Mouse (Mus musculus): ENCODE measurements around the gene Cox6a1. TPM values are rescaled to one million over a fixed set of nuclear protein-coding genes. Genes with fewer than 3 reads are reported as not detected.

The Cox6a1 gene
- polyA plus RNA-seq, 1 experiment: 2,894 TPM

GRCm38 (mm10) chr5:115355070-115355469, 6.3 kb upstream of the Cox6a1 start:
- TF ChIP-seq CTCF (IDR thresholded peaks at IDR 0.05; ENCODE audit: extremely low read depth, insufficient read depth, low read length): no peak
- no peak for TF ChIP-seq POLR2A (IDR thresholded peaks at IDR 0.05; ENCODE audit: extremely low read depth, insufficient read depth, low read length)
- Histone ChIP-seq H3K4me3 (ENCODE audit: insufficient read depth, low read length) (no peak overlapping the region), H3K27ac (ENCODE audit: insufficient read depth, low read length) (no peak overlapping the region), H3K4me1 (ENCODE audit: control insufficient read depth, insufficient read depth, low read length) (no peaks in the 10 kb centered on the region)

GRCm38 (mm10) chr5:115351348-115351747, 2.6 kb upstream of the Cox6a1 start:
- Histone ChIP-seq H3K27ac (ENCODE audit: insufficient read depth, low read length) (no peak overlapping the region), H3K4me1 (ENCODE audit: control insufficient read depth, insufficient read depth, low read length) (peaks cover 3% of the 10 kb centered on the region; the same call in 1 of the 2 replicates), H3K4me3 (ENCODE audit: insufficient read depth, low read length) (no peak overlapping the region)
- no peak for TF ChIP-seq CTCF (IDR thresholded peaks at IDR 0.05; ENCODE audit: extremely low read depth, insufficient read depth, low read length)
- no peak for TF ChIP-seq POLR2A (IDR thresholded peaks at IDR 0.05; ENCODE audit: extremely low read depth, insufficient read depth, low read length)

- Histone ChIP-seq H3K27ac (ENCODE audit: insufficient read depth, low read length) (peak overlapping the region; percentile 25; the same call in 1 of the 2 replicates), H3K4me3 (ENCODE audit: insufficient read depth, low read length) (peak overlapping the region; percentile 70), H3K4me1 (ENCODE audit: control insufficient read depth, insufficient read depth, low read length) (peaks cover 3% of the 10 kb centered on the region; the same call in 1 of the 2 replicates)
- TF ChIP-seq POLR2A (IDR thresholded peaks at IDR 0.05; ENCODE audit: extremely low read depth, insufficient read depth, low read length) (no peak), CTCF (IDR thresholded peaks at IDR 0.05; ENCODE audit: extremely low read depth, insufficient read depth, low read length) (no peak)
Measured at GRCm38 (mm10) chr5:115349225-115349555, 409 bp upstream of the Cox6a1 start.

- H3K4me3 ChIP-seq (ENCODE audit: insufficient read depth, low read length): peak overlapping the region; percentile 70
- H3K4me1 ChIP-seq (ENCODE audit: control insufficient read depth, insufficient read depth, low read length): peaks cover 3% of the 10 kb centered on the region; the same call in 1 of the 2 replicates
- peak; percentile 66 for TF ChIP-seq CTCF (IDR thresholded peaks at IDR 0.05; ENCODE audit: extremely low read depth, insufficient read depth, low read length)
- TF ChIP-seq POLR2A (IDR thresholded peaks at IDR 0.05; ENCODE audit: extremely low read depth, insufficient read depth, low read length): no peak
- H3K27ac ChIP-seq (ENCODE audit: insufficient read depth, low read length): no peak overlapping the region
Measured at GRCm38 (mm10) chr5:115347564-115347963, 1.2 kb downstream of the Cox6a1 start.

- no peak for TF ChIP-seq CTCF (IDR thresholded peaks at IDR 0.05; ENCODE audit: extremely low read depth, insufficient read depth, low read length)
- TF ChIP-seq POLR2A (IDR thresholded peaks at IDR 0.05; ENCODE audit: extremely low read depth, insufficient read depth, low read length): no peak
- no peak overlapping the region; the same call in 1 of the 2 replicates for H3K27ac ChIP-seq (ENCODE audit: insufficient read depth, low read length)
Measured at GRCm38 (mm10) chr5:115341314-115342165, 7.2 kb downstream of the Cox6a1 start.

GRCm38 (mm10) chr5:115340577-115341313, 8.0 kb downstream of the Cox6a1 start, which contains the start of the genes Gatc and Triap1:
Gene Gatc (minus strand): TSS chr5:115341178.
Gene Triap1 (plus strand): TSS chr5:115341225.
- H3K4me3 ChIP-seq (ENCODE audit: insufficient read depth, low read length): peak within 1 kb of the TSS; percentile 95
- TF ChIP-seq POLR2A (IDR thresholded peaks at IDR 0.05; ENCODE audit: extremely low read depth, insufficient read depth, low read length) (peak; percentile 88), CTCF (IDR thresholded peaks at IDR 0.05; ENCODE audit: extremely low read depth, insufficient read depth, low read length) (no peak)
- peaks cover 6% of the 10 kb centered on the region; the same call in 1 of the 2 replicates for H3K4me1 ChIP-seq (ENCODE audit: control insufficient read depth, insufficient read depth, low read length)
- peak within 1 kb of the TSS; percentile 76 for H3K27ac ChIP-seq (ENCODE audit: insufficient read depth, low read length)

More at GRCm38 (mm10) chr5:115341314-115342165, 7.2 kb downstream of the Cox6a1 start:
- peaks cover 6% of the 10 kb centered on the region; the same call in 1 of the 2 replicates for H3K4me1 ChIP-seq (ENCODE audit: control insufficient read depth, insufficient read depth, low read length)
- peak overlapping the region; percentile 95 for H3K4me3 ChIP-seq (ENCODE audit: insufficient read depth, low read length)

- TF ChIP-seq POLR2A (IDR thresholded peaks at IDR 0.05; ENCODE audit: extremely low read depth, insufficient read depth, low read length) (no peak), CTCF (IDR thresholded peaks at IDR 0.05; ENCODE audit: extremely low read depth, insufficient read depth, low read length) (no peak)
- Histone ChIP-seq H3K4me3 (ENCODE audit: insufficient read depth, low read length) (peak overlapping the region; percentile 95; the same call in 1 of the 2 replicates), H3K4me1 (ENCODE audit: control insufficient read depth, insufficient read depth, low read length) (peaks cover 6% of the 10 kb centered on the region; the same call in 1 of the 2 replicates), H3K27ac (ENCODE audit: insufficient read depth, low read length) (no peak overlapping the region)
Measured at GRCm38 (mm10) chr5:115340007-115340406, 8.8 kb downstream of the Cox6a1 start.

- Histone ChIP-seq H3K4me1 (ENCODE audit: control insufficient read depth, insufficient read depth, low read length) (peaks cover 1% of the 10 kb centered on the region; the same call in 1 of the 2 replicates), H3K4me3 (ENCODE audit: insufficient read depth, low read length) (no peak overlapping the region), H3K27ac (ENCODE audit: insufficient read depth, low read length) (no peak overlapping the region)
- TF ChIP-seq CTCF (IDR thresholded peaks at IDR 0.05; ENCODE audit: extremely low read depth, insufficient read depth, low read length) (no peak), POLR2A (IDR thresholded peaks at IDR 0.05; ENCODE audit: extremely low read depth, insufficient read depth, low read length) (no peak)
Measured at GRCm38 (mm10) chr5:115333626-115334025, 15.2 kb downstream of the Cox6a1 start.

GRCm38 (mm10) chr5:115330955-115331354, 17.8 kb downstream of the Cox6a1 start:
- no peak overlapping the region for H3K27ac ChIP-seq (ENCODE audit: insufficient read depth, low read length)
- TF ChIP-seq POLR2A (IDR thresholded peaks at IDR 0.05; ENCODE audit: extremely low read depth, insufficient read depth, low read length): no peak
- TF ChIP-seq CTCF (IDR thresholded peaks at IDR 0.05; ENCODE audit: extremely low read depth, insufficient read depth, low read length): no peak
- peaks cover 1% of the 10 kb centered on the region; the same call in 1 of the 2 replicates for H3K4me1 ChIP-seq (ENCODE audit: control insufficient read depth, insufficient read depth, low read length)
- no peak overlapping the region for H3K4me3 ChIP-seq (ENCODE audit: insufficient read depth, low read length)

Data from cortical plate, adult 2 months (tissue).